Mouse (Mus musculus) spleen, postnatal 4 days (tissue): ENCODE results near the gene Fbxo21.

ENCODE experiments used
- DNase-seq, 2 experiments: peaks; one replicate each; pipeline ENCODE4 v3.0.0; 2022; ENCODE audit warnings: low spot score in 2 of 2

Gene Fbxo21

DNA sequence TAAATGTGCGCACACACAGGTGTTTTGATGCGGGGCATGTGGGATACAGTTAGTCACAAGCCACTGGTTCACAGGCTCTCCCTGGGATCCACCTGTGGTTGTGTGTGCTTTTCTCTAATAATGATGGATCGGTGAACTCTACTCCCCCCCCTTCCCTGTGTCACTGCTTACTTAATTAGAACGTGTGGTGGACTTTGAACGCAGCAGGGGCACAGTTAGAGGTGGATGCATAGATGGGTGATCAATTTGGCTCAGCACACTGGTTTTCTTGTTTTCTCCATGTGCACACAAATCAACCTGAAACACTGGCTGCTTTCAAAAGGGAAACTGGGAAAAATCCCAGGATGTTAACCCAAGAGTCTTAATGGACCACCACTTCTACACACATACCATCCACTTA is 2.6 kb downstream of the Fbxo21 start:
- no peak for DNase-seq

DNA sequence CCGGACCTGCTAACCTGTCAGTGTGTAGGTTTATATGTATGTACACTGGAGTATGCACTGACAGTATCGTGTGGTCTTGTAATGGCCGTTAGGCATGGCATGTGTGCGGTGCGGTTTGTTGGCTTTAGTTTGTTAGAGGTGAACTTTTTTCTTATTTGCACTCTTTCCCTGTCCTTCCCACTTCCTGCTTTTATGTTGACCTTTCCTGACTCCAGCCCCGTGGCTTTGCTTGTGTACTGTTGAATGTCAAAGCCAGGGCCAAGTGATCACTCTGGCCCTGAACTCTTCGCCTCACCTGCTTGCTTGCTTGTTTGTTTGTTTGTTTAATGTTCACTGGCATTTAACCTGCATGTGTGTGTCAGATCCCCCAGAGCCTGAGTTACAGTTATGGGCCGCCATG is 4.4 kb downstream of the Fbxo21 start:
- no peak for DNase-seq

- DNase-seq: no peak
Measured at GRCm38 (mm10) chr5:117981943-117982342, 5.4 kb downstream of the Fbxo21 start.

- no peak for DNase-seq
Measured at GRCm38 (mm10) chr5:117986327-117986726, 9.8 kb downstream of the Fbxo21 start.

DNA sequence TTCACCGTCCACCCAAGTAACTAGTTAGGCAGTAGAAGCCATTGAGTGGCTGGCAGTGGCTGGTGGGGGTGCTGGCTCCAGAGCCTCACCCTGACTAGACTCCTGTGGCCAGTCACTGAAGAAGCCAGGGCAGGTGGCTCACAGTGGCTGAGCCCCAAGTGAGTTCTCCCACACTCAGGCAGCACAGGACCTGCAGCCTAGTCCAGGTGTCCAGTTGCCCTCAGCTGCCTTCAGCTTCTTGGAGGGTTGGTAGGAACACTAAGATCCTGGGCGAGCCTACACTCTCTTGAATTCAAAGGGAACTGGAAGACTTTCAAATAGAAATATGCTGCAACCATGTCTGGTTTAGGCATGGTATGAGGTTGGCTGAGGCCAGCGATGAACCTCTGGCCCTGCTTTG is 11.4 kb downstream of the Fbxo21 start:
- DNase-seq: no peak

DNA sequence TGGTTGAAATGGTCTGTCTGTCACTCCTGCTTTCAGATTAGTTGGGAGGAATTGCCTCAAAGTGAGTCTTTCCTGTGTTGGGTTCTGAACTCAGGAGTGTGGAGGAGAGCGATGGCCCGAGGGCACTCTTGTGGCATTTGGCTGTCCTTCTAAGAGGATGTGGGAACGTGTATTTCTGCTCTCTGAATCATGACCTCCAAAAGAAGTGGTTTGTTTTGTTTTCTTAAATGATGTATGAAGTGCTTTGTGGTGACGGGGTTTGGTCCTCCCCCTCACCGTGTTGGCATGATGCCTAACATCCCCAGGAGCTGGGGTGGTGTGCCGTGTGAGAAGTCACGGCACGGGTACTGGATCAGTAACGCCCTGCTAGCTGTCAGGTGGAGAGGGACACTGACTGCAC is 11.8 kb downstream of the Fbxo21 start:
- DNase-seq: no peak

- DNase-seq: no peak
Measured at GRCm38 (mm10) chr5:117989773-117990172, 13.2 kb downstream of the Fbxo21 start.

GRCm38 (mm10) chr5:117990957-117991356 is 14.4 kb downstream of the Fbxo21 start:
- DNase-seq: no peak

GRCm38 (mm10) chr5:117993550-117993949 is 17.0 kb downstream of the Fbxo21 start:
- DNase-seq: no peak

GRCm38 (mm10) chr5:117995372-117995901 is 18.9 kb downstream of the Fbxo21 start:
- DNase-seq: no peak

GRCm38 (mm10) chr5:117995911-117996310 is 19.4 kb downstream of the Fbxo21 start:
- no peak for DNase-seq

GRCm38 (mm10) chr5:117996581-117996980 is 20.1 kb downstream of the Fbxo21 start:
- no peak for DNase-seq

DNA sequence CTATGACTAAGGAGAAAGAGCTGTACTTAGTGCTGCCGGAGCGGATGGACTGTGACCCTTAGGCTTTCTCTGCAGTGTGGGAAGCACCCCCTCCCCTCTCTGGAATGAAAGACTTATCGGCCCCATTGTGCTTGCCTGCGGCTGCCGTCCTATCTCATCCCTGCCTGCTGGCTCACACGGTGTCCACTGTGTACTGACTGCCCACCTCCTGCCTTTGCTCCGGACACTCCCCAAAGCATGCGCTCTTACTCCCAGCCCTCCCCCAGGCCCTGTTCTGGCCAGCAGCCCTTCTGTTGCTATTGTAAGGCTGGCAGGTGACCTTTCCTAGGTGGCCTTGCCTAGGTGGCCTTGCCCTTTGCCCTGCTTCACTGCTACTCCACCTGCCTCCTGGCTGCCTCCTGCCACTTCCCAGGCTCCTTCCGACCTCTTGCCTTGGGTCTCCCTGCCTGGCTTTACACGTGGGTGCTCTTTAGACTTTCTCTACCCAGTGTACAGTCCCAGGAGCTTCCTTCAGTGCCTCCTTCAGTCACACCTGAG is 21.0 kb downstream of the Fbxo21 start:
- DNase-seq: no peak

- DNase-seq: no peak
Measured at GRCm38 (mm10) chr5:117999061-117999460, 22.5 kb downstream of the Fbxo21 start.

GRCm38 (mm10) chr5:117999584-117999983 is 23.1 kb downstream of the Fbxo21 start:
- DNase-seq: no peak

DNA sequence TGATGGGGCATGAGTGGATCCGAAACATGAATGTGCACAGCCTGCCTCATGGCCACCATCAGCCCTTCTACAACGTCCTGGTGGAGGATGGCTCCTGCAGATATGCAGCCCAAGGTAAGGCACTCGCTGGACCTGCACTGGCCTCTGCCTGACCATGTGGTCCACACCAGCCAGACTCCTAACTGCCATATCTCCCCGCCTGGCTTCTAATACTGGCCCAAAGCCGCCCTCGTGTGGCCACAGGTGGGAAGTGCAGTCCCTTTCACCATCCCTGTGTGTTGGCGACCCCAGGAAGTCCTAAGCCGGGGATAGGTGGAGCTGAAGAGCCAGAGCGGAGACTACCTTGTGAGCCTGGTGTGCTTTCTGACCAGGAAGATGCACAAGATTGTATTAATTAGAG is 25.5 kb downstream of the Fbxo21 start:
- peak; percentile 50 to 84 for DNase-seq

- peak; percentile 48 to 85 for DNase-seq
Measured at GRCm38 (mm10) chr5:118004619-118005018, 28.1 kb downstream of the Fbxo21 start.

- DNase-seq: no peak
Measured at GRCm38 (mm10) chr5:118005728-118006127, 29.2 kb downstream of the Fbxo21 start.

DNA sequence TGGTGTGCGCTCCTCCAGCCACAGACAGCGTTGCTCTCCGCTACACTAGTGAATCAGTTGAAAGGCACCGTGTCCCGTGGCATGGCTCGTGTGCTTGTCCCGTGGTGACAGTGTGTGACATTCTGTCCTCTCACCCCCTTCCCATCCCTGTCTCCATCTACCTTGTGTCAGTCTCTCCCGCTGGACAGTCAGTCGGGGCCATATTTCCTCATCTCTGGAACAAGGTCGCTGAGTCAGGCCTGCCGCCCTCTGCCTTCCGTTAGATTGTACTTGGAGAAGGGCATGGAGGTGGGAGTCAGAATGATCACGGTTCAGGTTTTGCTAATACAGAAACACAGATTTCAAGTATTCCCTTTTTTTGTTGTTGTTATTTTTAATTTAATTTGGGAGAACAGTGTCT is 31.8 kb downstream of the Fbxo21 start:
- DNase-seq: no peak

GRCm38 (mm10) chr5:118010872-118011271 is 34.3 kb downstream of the Fbxo21 start:
- DNase-seq: no peak

GRCm38 (mm10) chr5:118011796-118012195 is 35.3 kb downstream of the Fbxo21 start:
- DNase-seq: no peak

- no peak for DNase-seq
Measured at GRCm38 (mm10) chr5:118015028-118015427, 38.5 kb downstream of the Fbxo21 start.

DNA sequence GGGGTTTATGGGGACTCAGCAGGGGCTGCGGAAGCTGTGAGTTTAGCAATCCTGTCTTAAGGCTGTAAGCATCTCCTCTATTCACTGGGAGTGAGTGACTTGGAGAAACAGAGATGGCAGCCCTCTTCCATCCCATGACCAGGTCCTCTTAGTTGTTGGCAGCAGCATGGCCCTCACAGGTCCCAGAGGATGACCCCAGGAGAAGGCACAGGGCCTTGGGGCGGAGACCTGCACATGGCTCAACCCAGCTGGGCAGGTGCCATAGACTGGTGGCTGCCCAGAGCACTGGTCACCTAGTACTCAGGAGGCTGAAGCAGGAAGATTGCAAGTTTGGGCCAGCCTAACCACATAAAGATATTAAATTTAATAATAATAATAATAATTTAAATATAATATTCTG is 39.1 kb downstream of the Fbxo21 start:
- no peak for DNase-seq

DNA sequence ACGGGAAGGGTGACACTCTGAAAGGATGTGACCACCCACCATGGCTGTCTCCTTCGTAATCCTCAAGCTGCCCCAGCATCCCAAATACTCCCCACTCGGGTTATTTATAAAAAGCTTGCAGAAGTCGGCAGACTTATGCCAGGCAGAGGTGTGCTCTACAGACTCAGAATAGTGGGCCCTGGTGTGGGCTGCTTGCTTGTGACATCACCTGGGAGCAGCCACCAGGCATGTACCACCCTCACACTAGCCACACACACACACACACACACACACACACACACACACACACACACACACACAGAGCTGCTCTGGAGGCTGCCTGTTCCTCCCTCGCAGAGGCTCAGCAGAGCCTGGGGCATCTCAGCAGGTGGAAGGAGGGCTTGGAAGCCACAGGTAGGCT is 41.0 kb downstream of the Fbxo21 start:
- DNase-seq: no peak
